Mouse (Mus musculus): Measurements from ENCODE around the gene Psmc1.

DNA sequence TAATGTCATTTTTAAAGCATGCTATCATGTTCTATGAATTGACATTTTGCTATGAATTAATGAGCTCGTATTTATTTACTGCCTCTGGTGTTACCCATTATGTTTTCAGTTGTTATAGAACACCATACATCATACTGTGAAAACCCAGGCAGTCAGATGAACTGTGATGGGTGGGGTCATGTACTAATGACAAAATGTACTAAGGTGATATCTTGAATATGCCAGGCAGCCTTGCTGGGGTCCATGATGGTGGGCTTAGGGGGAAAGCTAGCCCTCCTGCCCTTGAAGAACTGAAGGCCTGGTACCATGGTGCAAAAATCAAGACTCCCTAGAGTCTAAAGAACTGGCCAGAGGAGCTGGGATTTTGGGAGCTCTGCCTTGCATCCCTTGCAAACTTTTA lies 57.5 kb downstream of the Psmc1 start:
- TF ChIP-seq CTCF (IDR thresholded peaks at IDR 0.05; ENCODE audit: low read depth) (no peak), EP300 (IDR thresholded peaks at IDR 0.05; ENCODE audit: low read depth) (no peak)
